Mouse (Mus musculus) adrenal gland, adult 18-20 months (tissue): Measurements from ENCODE around the gene Uroc1. TPM values are rescaled to one million over a fixed set of nuclear protein-coding genes. Genes with fewer than 3 reads are reported as not detected.

Experiments used
- DNase-seq, 2 experiments: peaks; one replicate each; pipeline ENCODE4 v3.0.0; 2021 to 2022; ENCODE audit warnings: low spot score in 2 of 2
- total RNA-seq, 2 experiments: library from RNA; stranded (reverse); gene quantifications; 1 replicate in 1 of 2; 2 replicates in 1 of 2; pipeline ENCODE4 v1.2.3; 2021

Uroc1 gene
- total RNA-seq, 2 experiments from 2014 or later, result 0.10 to 0.13 TPM

DNA sequence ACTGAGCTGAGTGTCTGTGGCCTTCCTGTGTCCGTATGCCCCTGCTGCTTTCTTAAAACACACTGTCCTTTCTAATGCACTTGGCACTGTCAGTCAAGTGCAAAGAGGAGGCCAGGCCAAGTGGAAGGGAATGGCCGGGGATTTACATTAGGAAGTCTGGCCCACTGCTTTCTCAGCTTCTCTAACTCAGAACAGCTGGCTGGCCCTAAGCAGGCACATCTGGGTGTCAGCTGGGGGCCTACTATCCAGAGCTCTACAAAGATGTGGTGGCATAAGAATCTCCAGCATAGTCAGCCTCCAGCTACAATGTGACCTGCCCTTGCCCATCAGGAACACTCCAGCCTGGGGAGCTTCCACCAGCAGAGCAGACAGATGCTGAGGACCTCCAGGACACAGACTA is 16.9 kb downstream of the Uroc1 start:
- DNase-seq, result no peak

DNA sequence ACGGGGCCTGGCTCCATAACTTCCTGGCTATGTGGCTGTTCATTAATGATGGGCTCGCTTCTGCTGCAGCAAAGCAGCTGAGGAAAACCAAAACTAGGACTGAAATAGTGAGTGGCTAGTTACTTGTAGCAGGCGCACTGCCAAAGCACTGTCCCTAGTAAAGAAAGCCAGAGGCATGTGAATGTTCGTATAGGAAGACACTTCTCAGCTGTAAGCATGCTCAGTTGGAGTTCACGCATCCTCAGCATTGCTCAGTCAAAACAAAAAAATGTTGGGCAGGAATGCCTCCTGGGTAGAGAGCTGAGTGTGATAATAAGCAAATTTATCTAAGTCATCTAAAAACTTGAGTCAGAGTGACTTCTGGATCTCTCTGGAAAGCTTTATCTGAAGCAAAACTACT is 25.1 kb downstream of the Uroc1 start:
- DNase-seq, result no peak

DNA sequence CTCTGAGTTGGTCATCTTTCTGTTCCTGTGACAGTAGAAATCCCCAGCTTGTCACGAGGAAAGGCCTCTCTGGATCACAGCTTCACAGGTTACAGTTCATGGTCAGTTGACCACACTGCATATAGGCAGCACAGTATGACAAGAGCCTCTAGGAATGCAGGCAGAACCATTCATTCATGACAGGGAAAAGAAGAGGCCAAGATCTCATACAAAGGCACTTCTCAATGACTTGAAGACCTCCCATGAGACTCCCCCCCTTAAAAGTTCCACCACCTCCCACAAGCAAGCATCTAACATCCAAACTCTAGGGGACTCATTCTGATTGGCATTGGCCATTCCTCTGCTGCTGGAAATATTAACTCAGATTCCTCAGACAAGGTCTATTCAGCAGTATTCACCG is 26.4 kb downstream of the Uroc1 start:
- DNase-seq, result no peak

DNA sequence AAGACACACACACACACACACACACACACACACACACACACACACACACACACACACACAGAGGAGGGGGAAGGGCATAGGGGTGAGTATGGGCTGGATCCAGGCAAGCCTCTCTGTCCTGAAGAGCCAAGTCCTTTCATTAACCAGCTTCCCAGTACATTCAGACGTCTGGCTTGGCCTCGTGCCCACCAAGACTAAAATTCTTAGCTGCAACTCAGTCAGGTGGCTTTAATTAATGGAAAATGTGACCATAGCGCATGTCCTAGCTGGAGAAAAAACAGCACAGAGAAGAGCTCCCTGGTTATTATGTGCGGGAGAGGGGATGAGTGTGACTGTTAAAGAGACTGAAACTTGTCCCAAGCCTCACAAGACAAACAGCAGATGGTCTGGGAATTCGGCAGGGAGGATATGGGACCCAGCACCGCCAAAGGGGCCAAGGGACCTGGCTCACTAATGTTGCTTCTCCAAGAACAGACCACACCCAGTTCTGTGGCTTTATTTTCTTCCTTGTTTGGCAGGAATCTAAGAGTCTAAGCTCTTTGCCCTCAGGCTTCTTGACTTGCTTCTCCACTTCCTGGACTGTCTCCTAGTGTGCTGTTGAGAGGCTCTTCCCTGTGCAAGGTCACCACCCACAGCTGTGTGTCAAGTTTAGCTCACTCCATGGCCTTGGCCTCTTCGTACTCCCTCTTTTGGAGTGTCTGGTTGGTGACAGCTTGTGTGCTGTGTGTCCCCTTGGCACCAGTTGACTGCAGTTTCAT is 27.1 kb downstream of the Uroc1 start:
- DNase-seq, result peak; percentile 36 to 38

DNA sequence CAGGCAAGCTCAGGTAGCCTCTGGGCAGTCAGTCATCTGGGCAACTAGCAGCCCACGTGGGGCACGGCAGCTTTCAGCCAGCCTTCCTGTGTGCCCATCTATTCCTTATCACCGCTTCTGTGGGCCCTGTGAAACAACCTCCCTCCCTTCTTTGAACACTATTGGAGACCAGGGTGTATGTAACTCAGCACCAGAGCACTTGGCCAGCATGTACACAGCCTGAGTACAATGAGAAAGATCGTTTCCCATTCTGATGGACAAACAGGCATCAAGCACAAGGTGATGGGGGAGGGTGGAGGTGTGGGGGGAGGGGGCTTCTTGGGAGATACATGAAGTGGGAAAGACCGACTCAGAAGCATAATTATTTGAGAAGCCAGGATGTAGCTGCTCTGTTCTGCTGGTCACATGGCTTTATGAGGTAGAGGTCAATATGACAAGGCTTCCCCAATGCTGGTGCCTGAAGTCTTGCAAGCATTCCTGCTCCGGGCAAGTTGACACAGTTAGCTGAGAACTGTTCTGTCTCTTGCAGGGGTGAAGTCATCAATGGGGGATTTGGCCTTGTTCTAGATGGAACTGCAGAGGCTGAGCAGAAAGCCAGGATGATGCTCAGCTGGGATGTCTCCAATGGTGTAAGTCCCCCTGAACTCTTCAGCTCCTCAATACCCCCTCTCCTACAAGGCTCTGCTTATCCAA is 28.0 kb downstream of the Uroc1 start:
- no peak for DNase-seq

DNA sequence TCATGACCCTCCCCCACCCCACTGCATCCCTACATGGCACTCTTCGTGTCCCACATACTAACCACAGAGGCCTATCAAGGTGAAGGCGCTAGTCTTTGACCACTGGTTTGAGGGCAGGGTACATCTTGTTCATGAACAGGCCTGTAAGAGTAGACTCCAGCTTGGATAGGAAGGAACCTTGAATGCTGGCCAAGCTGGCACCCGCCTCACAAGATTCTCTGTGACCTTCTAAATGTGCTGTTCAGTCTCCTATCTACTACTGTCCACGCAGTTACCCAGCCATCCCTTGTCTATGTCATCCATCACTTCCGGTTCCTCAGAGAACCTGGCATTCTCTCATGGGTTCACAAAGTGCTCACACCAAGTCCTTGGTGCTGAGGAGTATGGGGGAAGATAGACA is 30.2 kb downstream of the Uroc1 start:
- DNase-seq, result no peak

DNA sequence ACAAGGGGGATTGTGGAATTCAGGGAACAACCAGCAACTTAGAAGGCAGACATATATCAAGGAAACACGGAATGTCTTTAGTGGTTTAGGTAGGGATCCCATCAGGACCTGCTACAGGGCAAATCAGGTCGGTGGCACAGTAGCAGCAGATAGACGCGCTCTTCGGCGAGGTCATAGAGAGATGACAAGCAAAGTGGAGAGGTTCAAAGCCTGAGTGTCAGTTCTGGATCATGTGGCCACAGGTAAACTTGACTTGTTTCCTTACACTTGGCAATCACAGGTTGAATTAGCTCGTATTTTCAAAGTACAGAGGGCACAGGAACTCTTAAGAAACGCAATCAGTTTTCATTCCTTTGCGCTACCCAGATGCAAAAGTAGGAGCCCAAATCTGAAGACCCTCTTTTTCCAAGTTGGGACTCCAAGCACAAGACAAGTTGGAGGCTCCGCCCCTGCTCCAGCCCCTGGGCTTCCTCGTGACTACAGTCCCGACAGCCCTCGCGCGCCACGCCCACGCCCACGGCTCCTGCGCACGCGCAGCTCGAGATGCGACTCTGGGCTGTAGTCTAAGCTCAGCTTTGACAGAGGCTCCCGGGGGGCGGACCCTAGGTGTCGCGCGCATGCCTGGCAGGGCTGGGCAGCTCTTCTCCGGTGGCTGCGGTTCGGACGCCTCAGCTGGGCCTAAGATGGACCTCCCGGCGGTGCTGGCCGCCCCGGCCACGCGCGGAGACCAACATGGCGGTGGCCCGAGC is 36.1 kb downstream of the Uroc1 start, which contains the start of gene Zxdc:
TSS of gene Zxdc (plus strand) at position 517 of the 749 bp plus-strand sequence.
- peak; percentile 99 for DNase-seq

DNA sequence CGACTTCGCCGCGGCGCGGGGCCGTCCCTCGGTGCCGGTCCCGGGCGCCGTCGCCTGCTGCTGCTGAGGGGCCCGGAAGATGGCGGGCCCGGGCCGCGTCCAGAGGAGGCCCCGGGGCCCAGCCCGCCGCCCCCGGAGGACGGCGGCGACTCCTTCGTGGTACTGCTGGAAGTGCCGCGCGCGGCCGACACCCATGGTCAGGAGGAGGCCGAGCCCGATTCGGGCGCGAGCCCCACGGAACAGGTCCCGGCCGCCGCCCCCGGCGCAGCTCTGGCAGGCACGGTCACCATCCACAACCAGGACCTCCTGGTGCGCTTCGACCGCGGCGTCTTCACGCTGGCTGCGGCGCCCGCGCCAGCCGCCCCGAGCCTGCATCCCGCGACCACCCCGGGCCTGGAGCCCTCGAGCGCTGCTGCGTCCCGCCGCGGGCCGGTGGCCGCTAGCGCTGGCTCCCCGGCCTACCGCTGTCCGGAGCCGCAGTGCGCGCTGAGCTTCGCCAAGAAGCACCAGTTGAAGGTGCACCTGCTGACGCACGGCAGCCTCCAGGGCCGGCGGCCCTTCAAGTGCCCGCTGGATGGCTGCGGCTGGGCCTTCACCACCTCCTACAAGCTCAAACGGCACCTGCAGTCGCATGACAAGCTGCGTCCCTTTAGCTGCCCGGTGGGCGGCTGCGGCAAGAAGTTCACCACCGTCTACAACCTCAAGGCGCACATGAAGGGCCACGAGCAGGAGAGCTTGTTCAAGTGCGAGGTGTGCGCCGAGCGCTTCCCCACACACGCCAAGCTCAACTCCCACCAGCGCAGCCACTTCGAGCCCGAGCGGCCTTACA is 36.9 kb downstream of the Uroc1 start:
- DNase-seq, result peak; percentile 44 to 46

DNA sequence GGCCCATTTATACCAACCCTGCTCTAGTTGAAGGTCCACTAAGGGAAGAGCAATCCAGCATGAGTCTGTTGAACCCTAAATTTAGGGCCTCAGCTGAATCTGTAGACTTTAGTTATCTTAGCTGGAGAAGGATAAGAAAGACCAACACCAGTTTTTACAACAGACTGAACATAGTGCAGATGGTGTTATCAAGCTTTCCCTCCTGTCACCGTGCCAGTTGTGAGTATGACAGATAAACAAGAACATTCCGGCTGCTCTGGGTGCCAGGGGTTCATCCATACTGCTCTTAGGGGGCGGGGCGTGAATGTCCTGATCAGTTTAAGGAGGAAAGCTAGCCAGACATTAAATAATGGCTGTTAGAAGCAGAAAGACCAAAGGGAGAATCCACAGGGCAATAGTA is 41.6 kb downstream of the Uroc1 start:
- no peak for DNase-seq

DNA sequence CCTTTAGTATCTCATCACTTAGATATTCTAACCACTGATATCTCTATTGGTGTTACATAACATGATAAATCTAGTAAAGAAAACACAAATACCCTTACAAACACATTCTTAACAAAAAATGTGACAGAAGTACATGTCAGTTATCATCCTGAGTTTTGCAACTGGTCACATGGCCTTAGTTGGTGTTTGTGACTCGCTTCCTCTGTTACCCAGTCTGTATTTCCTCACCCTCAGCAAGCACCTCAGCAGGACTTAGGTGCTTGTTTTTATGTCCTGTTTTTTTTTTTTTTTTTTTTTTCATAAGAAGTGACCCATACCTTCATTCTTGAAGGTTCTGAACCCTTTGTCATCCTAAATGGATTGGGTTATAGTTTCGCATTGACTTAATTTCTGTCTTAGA is 44.6 kb downstream of the Uroc1 start:
- DNase-seq, result no peak

DNA sequence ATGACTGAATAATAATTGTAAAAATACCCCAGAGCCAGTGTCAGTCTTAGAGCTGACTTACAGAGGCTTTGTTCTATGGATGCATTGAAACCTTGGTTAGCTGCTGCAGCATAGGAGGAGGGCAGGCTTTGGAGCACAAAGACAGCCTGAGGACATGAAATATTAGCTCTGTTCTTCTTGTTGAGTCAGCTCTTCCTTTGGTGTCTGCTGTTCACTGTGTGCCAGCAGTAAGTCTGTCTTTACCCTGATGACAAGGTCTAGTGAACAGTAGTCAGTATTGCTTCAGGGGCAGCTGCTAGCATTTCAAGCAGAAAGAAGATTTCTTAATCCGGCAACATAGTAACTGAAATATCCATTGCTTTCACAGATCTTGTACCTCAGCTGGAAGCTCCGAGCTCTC is 48.4 kb downstream of the Uroc1 start:
- DNase-seq, result no peak

DNA sequence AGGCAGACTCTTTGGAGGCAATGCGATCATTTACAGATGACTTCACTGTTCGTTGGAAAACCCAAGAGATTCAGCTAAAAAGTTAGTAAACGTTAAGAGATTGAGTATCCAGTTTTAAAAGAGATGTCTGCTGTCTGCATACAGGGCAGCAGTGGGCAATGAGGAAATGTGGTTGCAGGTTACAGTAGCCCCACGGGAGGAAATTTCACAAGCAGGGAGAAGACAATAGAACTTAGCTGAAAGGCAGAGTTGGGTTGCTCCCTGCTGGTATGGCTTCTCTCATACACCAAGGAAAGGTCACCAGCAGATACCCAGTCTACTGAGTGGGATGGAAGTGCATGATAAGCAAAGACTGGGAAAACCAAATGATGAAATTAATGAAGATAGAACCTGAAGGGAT is 57.5 kb downstream of the Uroc1 start:
- no peak for DNase-seq

DNA sequence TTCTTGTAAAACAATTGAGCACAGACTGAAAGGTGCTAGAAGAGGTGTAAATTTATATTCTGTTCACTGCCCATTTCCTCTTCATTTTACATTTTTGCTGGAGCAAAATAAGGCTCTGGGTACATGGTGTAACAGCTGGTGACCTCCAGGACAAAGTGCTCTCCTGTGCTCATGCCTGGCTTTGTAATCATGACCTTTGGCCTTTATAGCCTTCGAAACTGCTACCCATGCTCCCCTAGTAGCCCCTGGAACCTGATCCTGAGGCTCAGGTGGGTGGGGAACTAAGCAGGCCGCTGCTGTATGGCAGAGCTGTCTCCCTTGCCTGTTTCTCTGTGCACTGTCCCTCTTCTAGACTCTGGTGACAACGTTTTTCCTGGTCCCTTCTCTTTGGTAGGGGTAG is 60.9 kb downstream of the Uroc1 start:
- no peak for DNase-seq

DNA sequence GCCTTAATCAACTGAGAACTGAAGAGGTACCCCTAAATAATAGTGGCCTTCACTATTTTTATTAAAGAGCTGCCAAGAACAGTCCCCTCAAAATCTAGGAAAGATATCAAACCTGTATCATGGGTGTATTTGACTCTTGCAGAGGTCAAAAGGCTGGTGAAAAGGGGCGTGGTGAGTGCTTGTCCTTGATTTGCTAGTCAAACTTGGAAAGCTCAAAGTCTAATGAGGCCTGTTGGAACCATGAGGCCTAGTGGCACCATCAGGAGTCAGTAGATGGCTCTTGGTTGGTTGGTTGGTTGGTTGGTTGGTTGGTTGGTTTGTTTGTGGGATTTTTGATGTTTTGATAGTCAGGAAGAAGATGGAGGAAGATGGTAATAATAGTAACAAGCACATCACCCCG is 62.7 kb downstream of the Uroc1 start:
- DNase-seq, result no peak

DNA sequence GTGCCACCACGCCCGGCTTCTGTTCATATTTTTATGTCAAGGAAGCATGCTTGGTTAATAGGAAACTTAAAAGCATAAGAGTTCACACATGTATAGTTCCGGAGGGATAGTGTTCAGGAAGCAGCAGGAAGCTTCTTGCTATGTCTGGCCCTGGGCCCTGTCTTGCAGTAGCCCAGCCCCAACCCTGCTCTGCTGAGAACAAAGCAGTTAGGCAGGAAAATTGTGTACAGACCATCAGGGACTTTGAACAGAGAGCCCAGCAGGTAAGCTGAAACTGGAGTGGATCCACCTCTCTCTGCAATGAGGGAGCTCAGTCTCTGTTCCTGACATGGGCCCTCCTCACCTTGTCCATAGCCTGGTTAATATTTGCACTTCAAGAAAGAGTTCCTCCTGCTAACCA is 64.2 kb downstream of the Uroc1 start:
- DNase-seq, result no peak

DNA sequence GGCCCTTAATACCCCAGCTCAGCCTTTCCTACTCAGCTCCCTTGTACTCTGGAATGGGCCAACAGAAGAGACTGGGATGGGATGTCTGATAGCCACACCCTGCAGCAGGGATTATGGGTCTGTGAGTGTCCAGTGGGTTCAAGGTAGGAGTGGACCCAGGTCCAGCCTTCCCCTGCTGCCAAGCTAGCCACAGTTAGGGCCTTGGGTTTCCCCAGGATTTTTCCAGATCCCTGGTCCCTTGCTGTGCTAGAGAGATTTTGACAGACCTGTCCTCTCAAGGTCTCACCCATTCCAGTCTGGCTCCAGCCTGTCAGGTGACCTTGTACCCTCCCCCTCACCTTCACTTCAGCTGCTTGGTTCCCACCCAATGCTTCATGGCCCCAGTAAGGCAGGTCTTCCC is 75.5 kb downstream of the Uroc1 start:
- no peak for DNase-seq

DNA sequence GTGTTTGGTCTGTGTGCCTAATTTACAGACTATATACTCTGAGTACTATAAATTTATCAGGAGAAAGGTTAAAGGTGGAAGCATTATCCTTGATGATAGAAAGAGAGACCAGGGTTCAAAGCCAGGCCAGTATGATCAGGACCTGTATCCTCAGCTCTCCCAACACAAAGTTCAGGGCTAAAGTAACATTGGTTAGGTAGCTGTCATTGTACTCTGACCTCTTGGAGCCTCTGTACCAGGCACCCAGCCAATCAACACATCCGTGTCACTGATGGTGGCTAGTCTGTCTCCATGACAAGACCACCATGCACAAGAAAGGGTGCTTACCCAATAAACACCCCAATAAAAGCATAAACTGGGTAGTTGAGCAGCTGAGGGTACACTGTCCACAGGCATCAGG is 77.9 kb downstream of the Uroc1 start:
- no peak for DNase-seq

DNA sequence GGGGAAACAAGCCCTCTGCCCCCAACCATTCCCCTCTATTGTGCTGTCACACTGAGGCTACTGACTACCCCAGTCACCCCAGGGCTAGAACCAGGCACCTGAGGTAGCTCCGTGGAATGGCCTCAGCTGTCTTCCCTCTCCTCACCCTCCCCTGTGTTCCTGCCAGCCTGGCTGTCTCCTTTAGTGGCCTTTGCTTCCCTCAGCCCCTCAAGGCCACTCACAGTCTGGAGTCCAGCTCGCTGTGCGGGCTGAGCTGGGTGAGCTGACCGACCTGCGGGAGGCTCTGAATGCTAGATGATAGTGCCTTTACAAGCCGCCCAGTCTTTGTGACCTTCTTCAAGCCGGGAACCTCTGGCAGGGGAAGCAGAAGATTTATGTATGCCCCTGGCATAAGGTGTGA is 78.8 kb downstream of the Uroc1 start:
- DNase-seq, result peak; percentile 15 to 33
